16 mouse cellular contexts compared by ENCODE assay signal in the genomic region with DNA sequence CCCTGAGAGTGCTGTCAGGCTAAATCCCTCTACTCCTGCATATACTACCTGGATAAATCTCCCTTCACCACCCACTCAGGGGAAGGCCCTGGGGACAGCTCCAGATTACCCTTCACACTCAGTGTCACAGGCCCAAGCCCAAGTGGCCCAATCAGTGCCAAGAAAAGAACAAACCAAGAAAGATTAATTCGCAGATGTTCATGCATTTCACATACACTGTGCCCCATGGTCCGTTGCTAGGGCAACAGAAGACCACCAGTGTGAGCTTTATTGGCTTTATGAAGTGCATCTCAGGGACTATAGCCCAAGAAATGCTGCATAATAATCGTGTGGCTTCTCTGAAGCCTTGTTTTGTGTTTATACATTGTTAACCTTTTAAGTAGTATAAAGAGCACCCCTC.
DNase-seq lines count a peak whose midpoint lies in the region; ATAC-seq and TF ChIP-seq lines count a peak whose summit lies in the region.
"Had no signal": no experiment of that assay in that cellular context is flagged by ENCODE, and none has a peak within 500 bp of the region (broad histone marks: within the 10 kb centered on the region; RNA-seq: fewer than 3 reads in every experiment).

No protein-coding gene starts in this region.

- no peak overlapping the region for H3K4me3 ChIP-seq in gastrocnemius, adult 2 months
- H3K4me3 ChIP-seq in forebrain, embryonic 14.5 days (ENCODE audit: low read depth, low read length) = no peak overlapping the region
- H3K4me3 ChIP-seq in hindbrain, postnatal 0 days (ENCODE audit: low read length) = no peak overlapping the region
- no peak overlapping the region for H3K4me3 ChIP-seq in neural tube, embryonic 12.5 days
- no peak overlapping the region for H3K4me3 ChIP-seq in layer of hippocampus, adult 2 months
- H3K4me3 ChIP-seq in limb, embryonic 10.5 days = no peak overlapping the region
- H3K4me3 ChIP-seq: lung, embryonic 15.5 days had no signal

- H3K4me2 ChIP-seq in forebrain, embryonic 14.5 days (ENCODE audit: low read length) = no peak overlapping the region
- H3K4me2 ChIP-seq in hindbrain, postnatal 0 days (ENCODE audit: low read depth, low read length) = peak overlapping the region; percentile 29
- peak overlapping the region; percentile 10; the same call in 1 of the 2 replicates for H3K4me2 ChIP-seq in neural tube, embryonic 12.5 days (replicated peaks)
- H3K4me2 ChIP-seq: heart, embryonic 11.5 days; liver, embryonic 11.5 days; lung, embryonic 15.5 days had no signal

- ATAC-seq in forebrain, embryonic 14.5 days = peak; percentile 61
- ATAC-seq in hindbrain, postnatal 0 days = peak; percentile 88
- ATAC-seq in neural tube, embryonic 12.5 days (ENCODE audit: low FRiP score, low read depth) = peak; percentile 49
- ATAC-seq: activated CD4-positive, CD25-positive, alpha-beta regulatory T cell, adult 4 months had no signal

- TF ChIP-seq CTCF in gastrocnemius, adult 2 months (IDR thresholded peaks at IDR 0.05) = no peak
- TF ChIP-seq CTCF in hindbrain, postnatal 0 days (IDR thresholded peaks at IDR 0.05; ENCODE audit: low read depth) = no peak
- TF ChIP-seq CTCF in layer of hippocampus, adult 2 months (conservative IDR thresholded peaks at IDR 0.05) = no peak

- H3K4me1 ChIP-seq in forebrain, embryonic 14.5 days (ENCODE audit: control insufficient read depth, insufficient read depth, low read length) = peaks cover 50% of the 10 kb centered on the region
- H3K4me1 ChIP-seq in hindbrain, postnatal 0 days (ENCODE audit: insufficient read depth, low read length) = peaks cover 28% of the 10 kb centered on the region
- H3K4me1 ChIP-seq in neural tube, embryonic 12.5 days = peaks cover 36% of the 10 kb centered on the region
- H3K4me1 ChIP-seq in limb, embryonic 10.5 days = peaks cover 48% of the 10 kb centered on the region

- H3K9ac ChIP-seq in forebrain, embryonic 14.5 days (ENCODE audit: low read length) = no peak overlapping the region
- H3K9ac ChIP-seq in hindbrain, postnatal 0 days (replicated peaks; ENCODE audit: low read length) = no peak overlapping the region
- no peak overlapping the region for H3K9ac ChIP-seq in neural tube, embryonic 12.5 days
- H3K9ac ChIP-seq: lung, embryonic 15.5 days had no signal

- no peaks in the 10 kb centered on the region for H3K9me3 ChIP-seq in forebrain, embryonic 14.5 days (replicated peaks; ENCODE audit: control insufficient read depth, low read length)
- H3K9me3 ChIP-seq in hindbrain, postnatal 0 days (ENCODE audit: low read length) = no peaks in the 10 kb centered on the region
- H3K9me3 ChIP-seq in neural tube, embryonic 12.5 days = no peaks in the 10 kb centered on the region
- no peaks in the 10 kb centered on the region for H3K9me3 ChIP-seq in limb, embryonic 10.5 days (replicated peaks)
- H3K9me3 ChIP-seq: lung, embryonic 15.5 days; megakaryocyte, embryonic 14.5 days had no signal

- DNase-seq in gastrocnemius, adult 2 months = no peak
- no peak for DNase-seq in gastrocnemius, postnatal 4 days (ENCODE audit: low spot score in 2 of 2)
- peak; percentile 78 for DNase-seq in forebrain, embryonic 14.5 days (ENCODE audit: low spot score)
- DNase-seq in hindbrain, postnatal 0 days (ENCODE audit: low spot score) = peak; percentile 82
- DNase-seq in layer of hippocampus, adult 2 months (ENCODE audit: low spot score in 2 of 2) = no peak
- no peak for DNase-seq in limb, embryonic 10.5 days (ENCODE audit: low spot score)
- DNase-seq in kidney, postnatal 36 days = no peak
- DNase-seq: gastrocnemius, postnatal 10 days; kidney, adult 11 months; kidney, postnatal 10 days had no signal

- no peaks in the 10 kb centered on the region for H3K36me3 ChIP-seq in forebrain, embryonic 14.5 days (ENCODE audit: control insufficient read depth, insufficient read depth, low read length)
- no peaks in the 10 kb centered on the region for H3K36me3 ChIP-seq in hindbrain, postnatal 0 days (ENCODE audit: insufficient read depth, low read length)
- H3K36me3 ChIP-seq in neural tube, embryonic 12.5 days = no peaks in the 10 kb centered on the region
- H3K36me3 ChIP-seq in limb, embryonic 10.5 days = peaks cover 3% of the 10 kb centered on the region; the same call in 1 of the 2 replicates
- H3K36me3 ChIP-seq: lung, embryonic 15.5 days had no signal

- no peaks in the 10 kb centered on the region for H3K27me3 ChIP-seq in forebrain, embryonic 14.5 days (replicated peaks; ENCODE audit: control insufficient read depth, insufficient read depth, low read length)
- no peaks in the 10 kb centered on the region for H3K27me3 ChIP-seq in hindbrain, postnatal 0 days (ENCODE audit: insufficient read depth, low read length)
- no peaks in the 10 kb centered on the region for H3K27me3 ChIP-seq in neural tube, embryonic 12.5 days (replicated peaks)
- H3K27me3 ChIP-seq in limb, embryonic 10.5 days (ENCODE audit: low read depth, poor library complexity, severe bottlenecking) = no peaks in the 10 kb centered on the region
- H3K27me3 ChIP-seq: lung, embryonic 15.5 days; megakaryocyte, embryonic 14.5 days had no signal

- intact Hi-C loops in gastrocnemius, adult 2 months (cut with DNase I) = loop anchor here (5.0 kb wide), 1 partner anchor 92 kb away; the partner anchor contains the start of gene Tle4

- 10% methylated on average over 3 of the region's 3 CpGs for WGBS in forebrain, embryonic 14.5 days
- WGBS in hindbrain, postnatal 0 days = 13% methylated on average over 3 of the region's 3 CpGs
- 43% methylated on average over 3 of the region's 3 CpGs for WGBS in neural tube, embryonic 12.5 days
- 92% methylated on average over 3 of the region's 3 CpGs for WGBS in limb, embryonic 10.5 days

- peak overlapping the region; percentile 66 for H3K27ac ChIP-seq in gastrocnemius, adult 2 months
- H3K27ac ChIP-seq in forebrain, embryonic 14.5 days (ENCODE audit: low read depth, low read length) = no peak overlapping the region
- peak overlapping the region; percentile 49; the same call in 1 of the 2 replicates for H3K27ac ChIP-seq in hindbrain, postnatal 0 days
- H3K27ac ChIP-seq in neural tube, embryonic 12.5 days = no peak overlapping the region
- H3K27ac ChIP-seq in layer of hippocampus, adult 2 months = no peak overlapping the region
- no peak overlapping the region for H3K27ac ChIP-seq in limb, embryonic 10.5 days
- H3K27ac ChIP-seq: lung, embryonic 15.5 days had no signal

Comparison
In these comparisons a context has a peak if more than half of its experiments do, and no peak if none do; other contexts are left out.
1. DNase-seq: peak in forebrain, embryonic 14.5 days (single experiment) and hindbrain, postnatal 0 days (single experiment); none in gastrocnemius, adult 2 months (single experiment), gastrocnemius, postnatal 4 days (0 of 2), layer of hippocampus, adult 2 months (0 of 2), limb, embryonic 10.5 days (single experiment) and kidney, postnatal 36 days (0 of 2).
2. H3K27ac ChIP-seq: peak in gastrocnemius, adult 2 months (single experiment) and hindbrain, postnatal 0 days (single experiment); none in forebrain, embryonic 14.5 days (single experiment), neural tube, embryonic 12.5 days (single experiment), layer of hippocampus, adult 2 months (single experiment) and limb, embryonic 10.5 days (single experiment).
3. Peak in every context shown above with its lines, with median percentiles within 50 percentile points of each other: ATAC-seq.